Mouse (Mus musculus): ENCODE results near the gene Zfp697. TPM values are rescaled to one million over a fixed set of nuclear protein-coding genes. Genes with fewer than 3 reads are reported as not detected.
A peak's percentile ranks its signal among the peaks of the same experiment; 100 is the strongest.
"Not testable (repeated sequence)": the region's sequence is repeated elsewhere in the genome, so short reads cannot be mapped to it uniquely, and the experiment has no call there.

Zfp697 gene
- polyA plus RNA-seq, 1 experiment from 2014 or later: 9.0 TPM

DNA sequence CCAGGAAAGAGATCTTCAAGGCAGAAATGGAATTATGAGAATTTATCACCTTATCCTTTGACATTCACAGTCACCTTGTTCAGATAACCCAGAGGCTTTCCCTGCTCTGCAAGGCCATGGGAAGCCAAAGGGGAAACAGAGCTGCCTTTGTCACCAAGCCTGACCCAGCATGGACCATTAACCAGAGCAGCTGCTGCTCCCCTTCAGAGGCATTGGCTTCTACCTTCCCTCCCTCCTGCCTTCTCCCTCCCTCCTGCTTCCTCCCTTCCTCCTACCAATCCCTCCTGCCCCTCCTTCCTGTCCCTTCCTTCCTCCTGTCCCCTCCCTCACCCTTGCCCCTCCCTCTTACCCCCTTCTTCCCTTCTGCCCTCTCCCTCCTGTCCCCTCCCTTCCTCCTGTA is 111.9 kb downstream of the Zfp697 start:
- not testable (repeated sequence) for H3K9me3 ChIP-seq; H3K27me3 ChIP-seq; H3K4me2 ChIP-seq (replicated peaks); H3K27ac ChIP-seq; H3K4me3 ChIP-seq; H3K9ac ChIP-seq; H3K36me3 ChIP-seq; ATAC-seq (ENCODE audit: low FRiP score, low read depth); H3K4me1 ChIP-seq

DNA sequence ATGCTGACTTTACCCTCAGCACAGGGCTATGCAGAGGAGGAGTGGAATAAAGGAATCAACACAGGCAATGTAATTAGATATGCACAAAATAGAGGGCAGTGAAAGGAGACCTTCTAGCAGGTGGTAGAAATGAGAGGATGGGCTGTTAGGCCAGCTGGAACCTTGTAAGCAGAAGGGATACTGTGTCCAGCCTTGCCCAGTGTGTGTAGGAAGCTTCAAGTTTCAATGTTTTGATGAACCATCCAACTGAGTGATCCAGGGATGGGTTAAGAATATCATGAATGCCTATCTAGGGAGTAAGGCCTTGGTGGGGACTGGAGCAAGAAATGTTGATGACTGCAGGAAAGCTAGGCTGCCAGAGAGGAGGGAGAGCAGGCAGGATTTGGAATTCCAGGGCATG is 112.8 kb downstream of the Zfp697 start:
- not testable (repeated sequence) for H3K36me3 ChIP-seq; H3K4me1 ChIP-seq; H3K27ac ChIP-seq; H3K9ac ChIP-seq; H3K9me3 ChIP-seq; H3K4me2 ChIP-seq (replicated peaks); H3K27me3 ChIP-seq; H3K4me3 ChIP-seq
- 0 out of 2 replicates have a peak, but pooled peaks have one; percentile 36 for ATAC-seq (ENCODE audit: low FRiP score, low read depth)

DNA sequence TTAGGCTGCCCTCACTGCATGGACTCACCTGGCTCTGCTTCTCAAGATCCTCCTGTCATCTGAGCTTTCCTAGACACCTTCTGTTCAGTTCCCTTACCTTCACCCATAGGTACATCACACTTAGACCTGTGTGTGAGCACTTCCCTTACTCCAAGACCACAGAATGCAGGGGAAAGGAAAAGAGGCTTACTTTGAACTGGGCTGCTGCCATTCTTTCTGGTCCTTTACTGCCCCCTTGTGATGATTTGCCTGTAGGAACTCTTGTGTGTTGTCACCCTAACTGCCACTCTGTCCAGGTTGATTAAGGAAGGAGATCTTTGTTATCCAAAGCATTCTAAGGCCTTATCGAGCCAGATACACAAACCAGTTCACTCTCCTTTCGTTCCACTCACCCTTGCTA is 114.5 kb downstream of the Zfp697 start:
- not testable (repeated sequence) for H3K36me3 ChIP-seq; H3K4me2 ChIP-seq (replicated peaks); ATAC-seq (ENCODE audit: low FRiP score, low read depth); H3K9ac ChIP-seq; H3K4me1 ChIP-seq; H3K27ac ChIP-seq; H3K27me3 ChIP-seq; H3K9me3 ChIP-seq; H3K4me3 ChIP-seq
- no CpG with 5 or more reads among the region's 2 CpGs for WGBS

DNA sequence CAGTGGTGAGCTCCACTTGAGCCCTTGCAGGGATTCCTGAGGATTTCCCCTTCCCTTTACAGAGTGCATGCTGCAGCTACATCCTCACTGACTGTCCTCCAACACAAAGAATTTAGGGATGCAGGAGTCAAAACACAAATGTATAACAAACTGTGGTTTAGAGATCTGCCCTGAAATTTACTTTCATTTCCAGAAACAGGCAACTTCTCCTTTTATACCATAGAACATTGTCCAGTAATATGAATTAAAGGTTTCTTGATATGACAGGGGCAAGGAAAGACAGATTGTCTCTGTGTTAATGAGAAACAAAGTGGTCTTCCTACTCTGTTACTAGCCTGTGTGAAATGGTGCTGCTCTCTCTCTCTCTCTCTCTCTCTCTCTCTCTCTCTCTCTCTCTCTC is 115.1 kb downstream of the Zfp697 start:
- ATAC-seq (ENCODE audit: low FRiP score, low read depth); H3K9ac ChIP-seq; H3K4me2 ChIP-seq (replicated peaks); H3K27ac ChIP-seq; H3K27me3 ChIP-seq; H3K9me3 ChIP-seq; H3K4me1 ChIP-seq; H3K36me3 ChIP-seq; H3K4me3 ChIP-seq: not testable (repeated sequence)

DNA sequence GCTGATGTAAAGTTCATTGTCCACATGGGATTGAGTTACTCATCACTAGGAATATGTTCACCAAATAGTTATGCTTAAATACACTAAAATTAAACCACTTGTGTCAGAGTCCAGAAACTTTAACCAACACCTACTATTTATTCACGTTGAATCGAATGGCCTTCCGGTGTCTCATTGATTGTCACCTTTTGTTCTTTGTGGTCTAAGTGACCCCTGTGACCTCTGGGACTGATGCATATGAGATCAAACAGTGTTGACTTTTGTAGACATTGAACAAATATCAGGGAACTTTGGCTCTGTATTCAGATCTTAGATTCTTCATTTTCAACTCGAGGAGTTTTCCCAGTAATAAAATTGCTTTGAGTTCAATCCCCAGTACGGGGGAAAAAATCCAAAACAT is 125.0 kb downstream of the Zfp697 start:
- H3K27me3 ChIP-seq; H3K27ac ChIP-seq; ATAC-seq (ENCODE audit: low FRiP score, low read depth); H3K4me3 ChIP-seq; H3K4me1 ChIP-seq; H3K4me2 ChIP-seq (replicated peaks); H3K9me3 ChIP-seq; H3K36me3 ChIP-seq; H3K9ac ChIP-seq: not testable (repeated sequence)
- WGBS: no CpG with 5 or more reads among the region's 5 CpGs

DNA sequence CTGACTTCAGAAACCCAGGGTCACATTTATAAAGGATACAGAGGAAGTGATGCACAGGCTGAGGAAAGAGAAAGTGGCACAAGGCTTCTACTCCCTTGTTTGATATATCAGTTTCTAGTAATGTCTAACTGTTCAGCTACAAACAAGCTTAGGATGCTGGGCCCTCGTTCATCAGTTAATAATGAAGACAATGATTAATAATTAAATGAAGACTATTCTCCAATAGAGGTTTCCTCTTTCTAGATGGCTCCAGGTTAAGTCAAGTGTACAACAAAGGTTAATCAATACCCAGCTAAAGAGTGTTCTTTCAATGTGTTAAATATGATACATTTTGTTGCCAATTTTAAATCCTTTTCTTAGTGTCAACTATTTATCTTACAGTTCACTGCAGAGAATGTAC is 128.2 kb downstream of the Zfp697 start, which contains the start of gene Hsd3b4:
Gene Hsd3b4, minus strand, starts transcription at position 101 of the 400 bp plus-strand sequence.
- not testable (repeated sequence) for H3K27me3 ChIP-seq; H3K36me3 ChIP-seq; ATAC-seq (ENCODE audit: low FRiP score, low read depth); H3K27ac ChIP-seq; H3K9ac ChIP-seq; H3K9me3 ChIP-seq; H3K4me3 ChIP-seq; H3K4me2 ChIP-seq (replicated peaks); H3K4me1 ChIP-seq
- WGBS: no CpG with 5 or more reads among the region's 1 CpGs

DNA sequence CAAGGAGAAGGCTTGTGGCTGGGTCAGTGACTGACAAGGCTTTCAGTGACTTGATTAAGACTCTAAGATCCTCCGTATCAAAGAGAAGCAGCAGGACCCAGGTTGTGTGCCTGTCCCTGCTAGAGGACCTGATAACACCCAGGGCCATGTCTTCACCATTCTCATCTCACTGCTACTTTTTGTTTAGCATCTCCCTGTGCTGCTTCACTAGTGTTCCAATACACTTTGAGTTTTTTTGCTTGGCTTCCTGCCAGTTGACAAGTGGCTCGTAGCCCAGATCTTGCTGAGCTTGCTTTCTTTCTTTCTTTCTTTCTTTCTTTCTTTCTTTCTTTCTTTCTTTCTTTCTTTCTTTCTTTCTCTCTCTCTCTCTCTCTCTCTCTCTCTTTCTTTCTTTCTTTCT is 140.5 kb downstream of the Zfp697 start:
- ATAC-seq (ENCODE audit: low FRiP score, low read depth); H3K9ac ChIP-seq; H3K27me3 ChIP-seq; H3K4me3 ChIP-seq; H3K4me2 ChIP-seq (replicated peaks); H3K9me3 ChIP-seq; H3K4me1 ChIP-seq; H3K27ac ChIP-seq; H3K36me3 ChIP-seq: not testable (repeated sequence)
- WGBS: 50% methylated on average over 1 of the region's 2 CpGs

DNA sequence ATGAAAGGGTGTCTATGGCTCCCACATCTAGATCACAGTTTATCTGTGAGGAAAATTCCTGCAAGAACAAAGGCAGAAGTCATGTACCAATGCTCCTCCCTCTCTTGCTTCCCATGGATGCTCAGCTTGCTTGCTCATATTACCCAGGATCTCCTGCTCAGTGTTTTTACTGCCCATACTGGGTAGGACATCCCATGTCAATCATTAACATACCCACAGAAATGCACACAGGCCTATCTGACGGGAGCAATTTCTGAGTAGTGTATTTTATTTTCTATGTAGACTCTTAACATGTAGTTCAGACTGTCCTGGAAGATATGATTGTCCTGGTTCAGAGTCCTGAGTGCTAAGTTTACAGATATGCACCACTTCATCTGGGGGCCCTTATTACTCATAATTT is 142.3 kb downstream of the Zfp697 start:
- H3K9me3 ChIP-seq; H3K27me3 ChIP-seq; ATAC-seq (ENCODE audit: low FRiP score, low read depth); H3K4me2 ChIP-seq (replicated peaks); H3K4me1 ChIP-seq; H3K4me3 ChIP-seq; H3K9ac ChIP-seq; H3K36me3 ChIP-seq; H3K27ac ChIP-seq: not testable (repeated sequence)
- no CpG with 5 or more reads among the region's 1 CpGs for WGBS

DNA sequence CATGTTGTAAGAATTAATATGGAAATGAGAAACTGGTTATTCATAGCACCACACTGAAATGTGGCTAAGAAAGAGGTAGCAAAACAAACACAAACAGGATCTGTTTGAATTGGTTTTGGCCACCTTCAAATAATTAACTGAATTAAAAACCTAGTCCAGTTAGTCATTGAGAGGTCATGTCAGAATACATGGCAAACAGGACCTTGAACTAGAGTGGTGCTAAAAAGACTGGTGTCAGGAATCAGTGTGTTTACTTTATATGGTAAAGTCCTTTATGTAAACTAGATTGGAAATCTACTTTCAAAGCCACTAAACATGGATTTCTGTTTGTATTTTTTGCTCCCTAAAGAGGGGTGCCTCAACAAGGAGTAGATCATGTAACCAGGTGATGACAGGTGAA is 142.7 kb downstream of the Zfp697 start:
- H3K36me3 ChIP-seq; H3K9ac ChIP-seq; H3K27me3 ChIP-seq; ATAC-seq (ENCODE audit: low FRiP score, low read depth); H3K4me1 ChIP-seq; H3K4me2 ChIP-seq (replicated peaks); H3K9me3 ChIP-seq; H3K27ac ChIP-seq; H3K4me3 ChIP-seq: not testable (repeated sequence)

DNA sequence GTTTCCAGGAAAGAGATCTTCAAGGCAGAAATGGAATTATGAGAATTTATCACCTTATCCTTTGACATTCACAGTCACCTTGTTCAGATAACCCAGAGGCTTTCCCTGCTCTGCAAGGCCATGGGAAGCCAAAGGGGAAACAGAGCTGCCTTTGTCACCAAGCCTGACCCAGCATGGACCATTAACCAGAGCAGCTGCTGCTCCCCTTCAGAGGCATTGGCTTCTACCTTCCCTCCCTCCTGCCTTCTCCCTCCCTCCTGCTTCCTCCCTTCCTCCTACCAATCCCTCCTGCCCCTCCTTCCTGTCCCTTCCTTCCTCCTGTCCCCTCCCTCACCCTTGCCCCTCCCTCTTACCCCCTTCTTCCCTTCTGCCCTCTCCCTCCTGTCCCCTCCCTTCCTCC is 165.4 kb downstream of the Zfp697 start:
- H3K4me2 ChIP-seq (replicated peaks); H3K4me1 ChIP-seq; H3K4me3 ChIP-seq; H3K9ac ChIP-seq; H3K9me3 ChIP-seq; H3K36me3 ChIP-seq; ATAC-seq (ENCODE audit: low FRiP score, low read depth); H3K27me3 ChIP-seq; H3K27ac ChIP-seq: not testable (repeated sequence)

DNA sequence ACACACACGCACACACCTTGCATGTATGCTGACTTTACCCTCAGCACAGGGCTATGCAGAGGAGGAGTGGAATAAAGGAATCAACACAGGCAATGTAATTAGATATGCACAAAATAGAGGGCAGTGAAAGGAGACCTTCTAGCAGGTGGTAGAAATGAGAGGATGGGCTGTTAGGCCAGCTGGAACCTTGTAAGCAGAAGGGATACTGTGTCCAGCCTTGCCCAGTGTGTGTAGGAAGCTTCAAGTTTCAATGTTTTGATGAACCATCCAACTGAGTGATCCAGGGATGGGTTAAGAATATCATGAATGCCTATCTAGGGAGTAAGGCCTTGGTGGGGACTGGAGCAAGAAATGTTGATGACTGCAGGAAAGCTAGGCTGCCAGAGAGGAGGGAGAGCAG is 166.2 kb downstream of the Zfp697 start:
- H3K4me1 ChIP-seq; H3K9ac ChIP-seq; H3K27me3 ChIP-seq; H3K36me3 ChIP-seq; ATAC-seq (ENCODE audit: low FRiP score, low read depth); H3K4me2 ChIP-seq (replicated peaks); H3K27ac ChIP-seq; H3K4me3 ChIP-seq; H3K9me3 ChIP-seq: not testable (repeated sequence)
- no CpG with 5 or more reads among the region's 1 CpGs for WGBS

DNA sequence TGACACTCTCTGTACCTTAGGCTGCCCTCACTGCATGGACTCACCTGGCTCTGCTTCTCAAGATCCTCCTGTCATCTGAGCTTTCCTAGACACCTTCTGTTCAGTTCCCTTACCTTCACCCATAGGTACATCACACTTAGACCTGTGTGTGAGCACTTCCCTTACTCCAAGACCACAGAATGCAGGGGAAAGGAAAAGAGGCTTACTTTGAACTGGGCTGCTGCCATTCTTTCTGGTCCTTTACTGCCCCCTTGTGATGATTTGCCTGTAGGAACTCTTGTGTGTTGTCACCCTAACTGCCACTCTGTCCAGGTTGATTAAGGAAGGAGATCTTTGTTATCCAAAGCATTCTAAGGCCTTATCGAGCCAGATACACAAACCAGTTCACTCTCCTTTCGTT is 168.0 kb downstream of the Zfp697 start:
- no CpG with 5 or more reads among the region's 2 CpGs for WGBS
- H3K9ac ChIP-seq; H3K9me3 ChIP-seq; H3K27ac ChIP-seq; ATAC-seq (ENCODE audit: low FRiP score, low read depth); H3K4me1 ChIP-seq; H3K4me2 ChIP-seq (replicated peaks); H3K27me3 ChIP-seq; H3K36me3 ChIP-seq; H3K4me3 ChIP-seq: not testable (repeated sequence)

DNA sequence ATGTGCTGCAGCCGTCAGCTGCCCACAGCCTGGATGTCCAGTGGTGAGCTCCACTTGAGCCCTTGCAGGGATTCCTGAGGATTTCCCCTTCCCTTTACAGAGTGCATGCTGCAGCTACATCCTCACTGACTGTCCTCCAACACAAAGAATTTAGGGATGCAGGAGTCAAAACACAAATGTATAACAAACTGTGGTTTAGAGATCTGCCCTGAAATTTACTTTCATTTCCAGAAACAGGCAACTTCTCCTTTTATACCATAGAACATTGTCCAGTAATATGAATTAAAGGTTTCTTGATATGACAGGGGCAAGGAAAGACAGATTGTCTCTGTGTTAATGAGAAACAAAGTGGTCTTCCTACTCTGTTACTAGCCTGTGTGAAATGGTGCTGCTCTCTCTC is 168.6 kb downstream of the Zfp697 start:
- not testable (repeated sequence) for ATAC-seq (ENCODE audit: low FRiP score, low read depth); H3K9ac ChIP-seq; H3K9me3 ChIP-seq; H3K4me2 ChIP-seq (replicated peaks); H3K27me3 ChIP-seq; H3K4me3 ChIP-seq; H3K27ac ChIP-seq; H3K36me3 ChIP-seq; H3K4me1 ChIP-seq
- no CpG with 5 or more reads among the region's 1 CpGs for WGBS

DNA sequence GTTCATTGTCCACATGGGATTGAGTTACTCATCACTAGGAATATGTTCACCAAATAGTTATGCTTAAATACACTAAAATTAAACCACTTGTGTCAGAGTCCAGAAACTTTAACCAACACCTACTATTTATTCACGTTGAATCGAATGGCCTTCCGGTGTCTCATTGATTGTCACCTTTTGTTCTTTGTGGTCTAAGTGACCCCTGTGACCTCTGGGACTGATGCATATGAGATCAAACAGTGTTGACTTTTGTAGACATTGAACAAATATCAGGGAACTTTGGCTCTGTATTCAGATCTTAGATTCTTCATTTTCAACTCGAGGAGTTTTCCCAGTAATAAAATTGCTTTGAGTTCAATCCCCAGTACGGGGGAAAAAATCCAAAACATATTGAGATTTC is 178.4 kb downstream of the Zfp697 start:
- not testable (repeated sequence) for H3K9ac ChIP-seq; ATAC-seq (ENCODE audit: low FRiP score, low read depth); H3K9me3 ChIP-seq; H3K36me3 ChIP-seq; H3K27me3 ChIP-seq; H3K4me1 ChIP-seq; H3K4me2 ChIP-seq (replicated peaks); H3K4me3 ChIP-seq; H3K27ac ChIP-seq
- WGBS: no CpG with 5 or more reads among the region's 5 CpGs

Data from limb, embryonic 13.5 days (tissue).